Mouse (Mus musculus) cortical plate, adult 2 months (tissue): Measurements from ENCODE around the gene Tnxb.

Experiments
- CTCF ChIP-seq: fragments of 200-500 bp; IDR thresholded peaks from 2 replicates; pipeline ENCODE4 v1.5.1; 2011; ENCODE audit warnings: mild to moderate bottlenecking, control low read depth, low read length; ENCODE audit not compliant: insufficient read depth; ENCODE audit errors: extremely low read depth
- POLR2A ChIP-seq: fragments of 200-500 bp; IDR thresholded peaks from 2 replicates; pipeline ENCODE4 v1.6.1; 2011; ENCODE audit warnings: mild to moderate bottlenecking, low read length, control low read depth; ENCODE audit not compliant: insufficient read depth; ENCODE audit errors: extremely low read depth

GRCm38 (mm10) chr17:34744206-34744605, 73.9 kb downstream of the Tnxb start:
- no peak for TF ChIP-seq CTCF
- no peak for TF ChIP-seq POLR2A
